Mouse (Mus musculus) thymus, postnatal 25 days (tissue): ENCODE measurements at regions not wholly inside any gene's neighbourhood (a gene's known extent, or its start where the extent isn't known, plus 50 kb on each side); places are given as distances from the start of the nearest gene placed in this dataset.
"Not testable (repeated sequence)": the region's sequence is repeated elsewhere in the genome, so short reads cannot be mapped to it uniquely, and the experiment has no call there.

Experiments
- DNase-seq: peaks from one replicate; pipeline ENCODE4 v3.0.0; 2022

DNA sequence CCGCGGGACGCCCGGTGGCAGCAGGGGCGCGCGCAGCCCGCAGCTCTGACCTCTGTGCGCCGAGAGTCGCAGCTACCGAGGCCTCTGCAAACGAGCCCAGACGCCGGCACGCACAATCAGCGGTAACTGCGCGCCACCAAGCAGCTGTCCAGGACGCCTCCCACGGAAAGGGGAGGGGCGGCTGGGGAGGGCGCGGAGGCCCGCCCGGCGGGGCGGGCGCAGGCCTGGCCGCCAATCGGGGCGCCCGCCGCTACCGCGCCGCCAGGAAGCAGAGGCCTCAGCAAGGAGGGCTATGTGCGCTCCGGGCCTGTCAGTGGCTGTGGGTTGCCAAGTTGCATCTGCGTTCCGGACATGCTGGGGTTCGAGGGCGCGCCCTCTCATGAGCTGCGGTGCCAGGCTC, 613.3 kb upstream of the Ywhaq start:
- DNase-seq, result peak; percentile 18

DNA sequence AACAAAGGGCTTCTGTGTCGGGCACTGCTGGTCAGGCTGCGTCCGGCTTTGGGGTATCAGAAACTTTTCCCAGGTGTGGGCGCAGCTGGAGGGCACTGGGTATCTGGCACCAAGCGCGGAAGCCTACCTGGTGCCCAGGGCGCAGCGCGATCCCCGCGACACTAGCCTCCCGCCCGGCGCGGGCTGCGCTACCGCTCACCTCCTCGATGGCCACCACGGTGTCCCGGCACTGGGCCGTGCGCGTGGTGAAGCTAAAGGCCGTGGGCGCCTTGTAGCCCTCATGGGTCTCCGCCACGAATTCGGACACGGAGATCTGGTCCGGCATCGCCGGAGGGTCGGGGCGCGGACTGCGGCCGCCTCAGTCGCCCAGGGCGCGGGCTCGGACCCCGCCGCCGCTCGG, 612.8 kb upstream of the Ywhaq start:
- not testable (repeated sequence) for DNase-seq
